Mouse (Mus musculus) lung, postnatal 0 days (tissue): ENCODE data around the gene Rdx.

ENCODE experiments used
- CTCF ChIP-seq: IDR thresholded peaks from 2 replicates; pipeline ENCODE4 v1.5.1; 2016; ENCODE audit warnings: antibody characterized with exemption, mild to moderate bottlenecking
- EP300 ChIP-seq: IDR thresholded peaks from 2 replicates; pipeline ENCODE4 v1.6.1; 2016; ENCODE audit warnings: antibody characterized with exemption, mild to moderate bottlenecking, control low read depth

- TF ChIP-seq CTCF (no peak), EP300 (peak; percentile 99)
Measured at GRCm38 (mm10) chr9:52105423-52105822, 58.5 kb downstream of the Rdx start.
